Mouse (Mus musculus): Measurements from ENCODE around the gene Stard5. TPM values are rescaled to one million over a fixed set of nuclear protein-coding genes. Genes with fewer than 3 reads are reported as not detected.

Gene Stard5
- total RNA-seq, 1 experiment from 2014 or later, result 6.1 TPM

- no peak for ATAC-seq (replicated peaks; ENCODE audit: low read depth, poor library complexity, severe bottlenecking)
Measured at GRCm38 (mm10) chr7:83631073-83631827, 509 bp upstream of the Stard5 start.

GRCm38 (mm10) chr7:83632682-83633120, 942 bp downstream of the Stard5 start:
- ATAC-seq (replicated peaks; ENCODE audit: low read depth, poor library complexity, severe bottlenecking), result no peak

GRCm38 (mm10) chr7:83633856-83634255, 2.1 kb downstream of the Stard5 start:
- ATAC-seq (replicated peaks; ENCODE audit: low read depth, poor library complexity, severe bottlenecking), result no peak

GRCm38 (mm10) chr7:83635726-83636125, 4.0 kb downstream of the Stard5 start:
- no peak for ATAC-seq (replicated peaks; ENCODE audit: low read depth, poor library complexity, severe bottlenecking)

- no peak for ATAC-seq (replicated peaks; ENCODE audit: low read depth, poor library complexity, severe bottlenecking)
Measured at GRCm38 (mm10) chr7:83636425-83636824, 4.7 kb downstream of the Stard5 start.

GRCm38 (mm10) chr7:83637781-83638583, 6.2 kb downstream of the Stard5 start:
- no peak for ATAC-seq (replicated peaks; ENCODE audit: low read depth, poor library complexity, severe bottlenecking)

GRCm38 (mm10) chr7:83639084-83639483, 7.3 kb downstream of the Stard5 start:
- peak; percentile 66 for ATAC-seq (replicated peaks; ENCODE audit: low read depth, poor library complexity, severe bottlenecking)

- ATAC-seq (replicated peaks; ENCODE audit: low read depth, poor library complexity, severe bottlenecking), result no peak
Measured at GRCm38 (mm10) chr7:83640581-83640980, 8.8 kb downstream of the Stard5 start.

- no peak for ATAC-seq (replicated peaks; ENCODE audit: low read depth, poor library complexity, severe bottlenecking)
Measured at GRCm38 (mm10) chr7:83641163-83641562, 9.4 kb downstream of the Stard5 start.

GRCm38 (mm10) chr7:83643581-83643980, 11.8 kb downstream of the Stard5 start:
- no peak for ATAC-seq (replicated peaks; ENCODE audit: low read depth, poor library complexity, severe bottlenecking)

- no peak for ATAC-seq (replicated peaks; ENCODE audit: low read depth, poor library complexity, severe bottlenecking)
Measured at GRCm38 (mm10) chr7:83644761-83645160, 13.0 kb downstream of the Stard5 start.

GRCm38 (mm10) chr7:83645476-83645875, 13.7 kb downstream of the Stard5 start:
- peak; percentile 78 for ATAC-seq (replicated peaks; ENCODE audit: low read depth, poor library complexity, severe bottlenecking)

- ATAC-seq (replicated peaks; ENCODE audit: low read depth, poor library complexity, severe bottlenecking), result no peak
Measured at GRCm38 (mm10) chr7:83648807-83649206, 17.0 kb downstream of the Stard5 start.

GRCm38 (mm10) chr7:83650638-83651037, 18.9 kb downstream of the Stard5 start:
- ATAC-seq (replicated peaks; ENCODE audit: low read depth, poor library complexity, severe bottlenecking), result peak; percentile 57

GRCm38 (mm10) chr7:83652498-83652897, 20.7 kb downstream of the Stard5 start:
- ATAC-seq (replicated peaks; ENCODE audit: low read depth, poor library complexity, severe bottlenecking), result no peak

- no peak for ATAC-seq (replicated peaks; ENCODE audit: low read depth, poor library complexity, severe bottlenecking)
Measured at GRCm38 (mm10) chr7:83653605-83654051, 21.9 kb downstream of the Stard5 start.

- no peak for ATAC-seq (replicated peaks; ENCODE audit: low read depth, poor library complexity, severe bottlenecking)
Measured at GRCm38 (mm10) chr7:83654196-83654595, 22.4 kb downstream of the Stard5 start.

GRCm38 (mm10) chr7:83654938-83655630, 23.3 kb downstream of the Stard5 start:
- peak; percentile 73 for ATAC-seq (replicated peaks; ENCODE audit: low read depth, poor library complexity, severe bottlenecking)

GRCm38 (mm10) chr7:83658716-83659115, 27.0 kb downstream of the Stard5 start:
- no peak for ATAC-seq (replicated peaks; ENCODE audit: low read depth, poor library complexity, severe bottlenecking)

Measured in common myeloid progenitor, adult 5-6 weeks (primary cell).